Mouse (Mus musculus): ENCODE data around the gene Prima1.

Gene Prima1

GRCm38 (mm10) chr12:103242083-103242581, at the start of gene Prima1:
Prima1 (minus strand) TSS chr12:103242150.
- in situ Hi-C loops (cut with MboI, MseI), result no loop called here

- in situ Hi-C loops (cut with MboI, MseI), result no loop called here
Measured at GRCm38 (mm10) chr12:103287276-103287675, 45.3 kb upstream of the Prima1 start.

GRCm38 (mm10) chr12:103283411-103283810, 41.5 kb upstream of the Prima1 start:
- in situ Hi-C loops (cut with MboI, MseI), result no loop called here

- in situ Hi-C loops (cut with MboI, MseI), result no loop called here
Measured at GRCm38 (mm10) chr12:103282936-103283335, 41.0 kb upstream of the Prima1 start.

GRCm38 (mm10) chr12:103281912-103282311, 40.0 kb upstream of the Prima1 start:
- in situ Hi-C loops (cut with MboI, MseI), result no loop called here

- in situ Hi-C loops (cut with MboI, MseI), result no loop called here
Measured at GRCm38 (mm10) chr12:103281491-103281890, 39.5 kb upstream of the Prima1 start.

- in situ Hi-C loops (cut with MboI, MseI), result no loop called here
Measured at GRCm38 (mm10) chr12:103276422-103276821, 34.5 kb upstream of the Prima1 start.

GRCm38 (mm10) chr12:103273732-103274131, 31.8 kb upstream of the Prima1 start:
- in situ Hi-C loops (cut with MboI, MseI), result no loop called here

GRCm38 (mm10) chr12:103273051-103273450, 31.1 kb upstream of the Prima1 start:
- in situ Hi-C loops (cut with MboI, MseI), result no loop called here

- in situ Hi-C loops (cut with MboI, MseI), result no loop called here
Measured at GRCm38 (mm10) chr12:103272176-103272575, 30.2 kb upstream of the Prima1 start.

GRCm38 (mm10) chr12:103266605-103267004, 24.7 kb upstream of the Prima1 start:
- in situ Hi-C loops (cut with MboI, MseI), result no loop called here

- in situ Hi-C loops (cut with MboI, MseI), result no loop called here
Measured at GRCm38 (mm10) chr12:103262017-103262865, 20.3 kb upstream of the Prima1 start.

- in situ Hi-C loops (cut with MboI, MseI), result no loop called here
Measured at GRCm38 (mm10) chr12:103252901-103253434, 11.0 kb upstream of the Prima1 start.

GRCm38 (mm10) chr12:103251151-103251550, 9.2 kb upstream of the Prima1 start:
- in situ Hi-C loops (cut with MboI, MseI), result no loop called here

- in situ Hi-C loops (cut with MboI, MseI), result no loop called here
Measured at GRCm38 (mm10) chr12:103250333-103250732, 8.4 kb upstream of the Prima1 start.

- in situ Hi-C loops (cut with MboI, MseI), result no loop called here
Measured at GRCm38 (mm10) chr12:103243041-103243440, 1.1 kb upstream of the Prima1 start.

- in situ Hi-C loops (cut with MboI, MseI), result no loop called here
Measured at GRCm38 (mm10) chr12:103242591-103243025, 658 bp upstream of the Prima1 start.

- in situ Hi-C loops (cut with MboI, MseI), result no loop called here
Measured at GRCm38 (mm10) chr12:103241311-103242082, 453 bp downstream of the Prima1 start.

GRCm38 (mm10) chr12:103238924-103239460, 3.0 kb downstream of the Prima1 start:
- in situ Hi-C loops (cut with MboI, MseI), result no loop called here

- in situ Hi-C loops (cut with MboI, MseI), result no loop called here
Measured at GRCm38 (mm10) chr12:103235856-103236255, 6.1 kb downstream of the Prima1 start.

- in situ Hi-C loops (cut with MboI, MseI), result no loop called here
Measured at GRCm38 (mm10) chr12:103235251-103235650, 6.7 kb downstream of the Prima1 start.

GRCm38 (mm10) chr12:103229058-103229457, 12.9 kb downstream of the Prima1 start:
- in situ Hi-C loops (cut with MboI, MseI), result no loop called here

Data from T-helper 2 cell (primary cell).